Comparison of ENCODE assay signal across 8 mouse cellular contexts in the genomic region with DNA sequence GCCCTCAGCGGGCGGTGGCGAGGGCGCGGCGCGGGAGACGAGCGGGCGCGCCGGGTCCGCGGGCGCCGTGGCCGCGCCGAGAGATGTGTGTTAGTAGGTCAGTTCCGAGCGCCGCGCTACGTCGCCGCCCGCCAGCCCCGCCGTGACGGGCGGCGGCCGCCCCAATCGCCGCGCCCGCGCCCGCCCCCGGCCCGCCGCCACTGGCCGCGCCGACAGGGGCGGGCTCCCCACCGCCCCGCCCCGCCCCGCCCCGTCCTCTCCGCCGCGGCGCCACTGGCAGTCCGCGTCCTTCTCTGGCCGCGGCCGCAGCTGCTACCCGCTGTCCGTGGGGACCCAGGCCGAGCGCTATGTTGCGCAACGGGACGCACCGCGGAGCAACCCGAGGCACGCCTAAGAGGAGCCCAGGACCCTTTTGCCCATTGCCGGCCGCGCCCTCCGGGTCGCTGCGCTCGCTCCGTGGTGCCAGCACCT. TPM values are rescaled to one million over a fixed set of nuclear protein-coding genes. Genes with fewer than 3 reads are reported as not detected.
DNase-seq lines count a peak whose midpoint lies in the region; ATAC-seq lines count a peak whose summit lies in the region.

Gene Nfil3 (minus strand): TSS at position 123 of the 471 bp plus-strand sequence.

- H3K9ac ChIP-seq in forebrain, embryonic 15.5 days (replicated peaks) = peak within 1 kb of the TSS; percentile 95
- H3K9ac ChIP-seq in neural tube, embryonic 12.5 days = peak within 1 kb of the TSS; percentile 91

- no peaks in the 10 kb centered on the region for H3K36me3 ChIP-seq in forebrain, embryonic 15.5 days
- H3K36me3 ChIP-seq in neural tube, embryonic 12.5 days = no peaks in the 10 kb centered on the region

- H3K27me3 ChIP-seq in forebrain, embryonic 15.5 days = no peaks in the 10 kb centered on the region
- H3K27me3 ChIP-seq in neural tube, embryonic 12.5 days (replicated peaks) = no peaks in the 10 kb centered on the region

- peak within 1 kb of the TSS; percentile 97 for H3K4me3 ChIP-seq in forebrain, embryonic 15.5 days
- peak within 1 kb of the TSS; percentile 85 for H3K4me3 ChIP-seq in neural tube, embryonic 12.5 days

- ATAC-seq in forebrain, embryonic 15.5 days (replicated peaks) = peak; percentile 86
- peak; percentile 87 for ATAC-seq in neural tube, embryonic 12.5 days (ENCODE audit: low FRiP score, low read depth)

- intact Hi-C loops in heart, postnatal 14 days (cut with DNase I) = loop anchor here (2.0 to 5.0 kb wide), 2 partner anchors 116 to 162 kb away; no protein-coding TSS in a partner anchor

- peak within 1 kb of the TSS; percentile 96 for H3K27ac ChIP-seq in forebrain, embryonic 15.5 days (replicated peaks)
- H3K27ac ChIP-seq in neural tube, embryonic 12.5 days = peak within 1 kb of the TSS; percentile 97

- WGBS in forebrain, embryonic 15.5 days = 0% methylated on average over 52 of the region's 79 CpGs
- WGBS in neural tube, embryonic 12.5 days = under 1% methylated on average over 70 of the region's 79 CpGs

- H3K4me2 ChIP-seq in forebrain, embryonic 15.5 days (replicated peaks) = peak within 1 kb of the TSS; percentile 96
- peak within 1 kb of the TSS; percentile 95 for H3K4me2 ChIP-seq in neural tube, embryonic 12.5 days (replicated peaks)

- peaks cover 31% of the 10 kb centered on the region for H3K4me1 ChIP-seq in forebrain, embryonic 15.5 days
- H3K4me1 ChIP-seq in neural tube, embryonic 12.5 days = peaks cover 25% of the 10 kb centered on the region

- peak; percentile 81 for DNase-seq in CD4-positive helper T cell, adult 2 months (ENCODE audit: low read depth, low spot score)
- peak; percentile 92 for DNase-seq in adrenal gland, adult 2 months
- DNase-seq in heart, postnatal 14 days = peak; percentile 81 to 91
- peak; percentile 84 to 91 for DNase-seq in kidney, postnatal 4 days
- DNase-seq in lung, adult 18-20 months = peak; percentile 84 to 86
- peak; percentile 83 for DNase-seq in thymus, postnatal 4 days

- H3K9me3 ChIP-seq in forebrain, embryonic 15.5 days = no peaks in the 10 kb centered on the region
- H3K9me3 ChIP-seq in neural tube, embryonic 12.5 days = no peaks in the 10 kb centered on the region

RNA-seq across cellular contexts. Expression of gene Nfil3, which starts in this region (rescaled TPM):
- total RNA-seq in adrenal gland, adult 2 months (2021) = 10 to 100 TPM; 19.6 to 85.0 TPM
- polyA plus RNA-seq in adrenal gland, adult 2 months (2012; rRNA removed) = 7.6 TPM in 2 replicates
- 55.6 and 56.4 TPM in 2 replicates for polyA plus RNA-seq in forebrain, embryonic 15.5 days (2015; fragmentation: Nextera tagmentation; extraction: Ambion mirVana)
- 10 to 100 TPM; 19.6 to 22.7 TPM for total RNA-seq in heart, postnatal 14 days (2021)
- 42.2 and 44.2 TPM in 2 replicates for polyA plus RNA-seq in neural tube, embryonic 12.5 days (2016; fragmentation: Nextera tagmentation; extraction: Ambion mirVana)

Comparison
In these comparisons a context has a peak if more than half of its experiments do, and no peak if none do; other contexts are left out.
1. Peak in every context shown above with its lines: DNase-seq, ATAC-seq, H3K4me3 ChIP-seq and H3K27ac ChIP-seq.